Mouse (Mus musculus): ENCODE results near the gene Yap1. TPM values are rescaled to one million over a fixed set of nuclear protein-coding genes. Genes with fewer than 3 reads are reported as not detected.

Gene Yap1
- total RNA-seq, 2 experiments from 2014 or later = 16.1 to 17.5 TPM

DNA sequence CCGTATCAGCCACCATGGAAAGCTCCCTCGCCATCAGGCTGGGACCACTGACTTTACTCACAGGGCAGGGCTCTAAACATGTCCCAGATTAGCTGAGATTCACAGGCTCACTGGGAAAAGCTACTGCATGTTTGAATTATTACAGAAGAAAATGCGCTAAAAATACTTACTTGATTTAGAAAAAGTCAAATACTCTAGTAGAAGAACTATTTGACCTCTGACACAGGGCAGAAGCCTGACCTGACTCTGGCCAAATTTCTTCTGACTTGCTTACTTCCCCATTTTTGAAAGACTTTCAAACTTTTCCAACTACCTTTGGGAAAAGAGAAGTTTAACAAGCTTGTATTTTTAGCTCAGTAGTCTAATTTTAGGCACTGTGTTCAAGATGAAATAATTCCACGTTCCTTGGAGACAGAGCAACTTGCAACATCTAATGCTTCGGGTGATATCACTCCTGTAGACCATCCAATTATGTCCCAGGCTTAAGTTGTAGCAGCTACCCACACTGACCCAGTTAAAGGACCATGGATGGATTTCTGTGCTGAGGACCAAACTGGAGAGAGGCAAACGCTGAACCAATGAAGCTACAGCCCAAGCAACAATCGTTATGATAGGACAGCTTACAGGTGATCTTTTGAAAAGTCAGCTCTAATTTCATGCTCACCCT lies 60.5 kb downstream of the Yap1 start:
- intact Hi-C loops (cut with DNase I) = no loop called here
- no peak for DNase-seq (ENCODE audit: extremely low spot score in 1 of 2, low spot score in 2 of 2)
- no peak for TF ChIP-seq CTCF (IDR thresholded peaks at IDR 0.05)
- no peak overlapping the region for H3K4me3 ChIP-seq
- H3K27ac ChIP-seq = no peak overlapping the region

DNA sequence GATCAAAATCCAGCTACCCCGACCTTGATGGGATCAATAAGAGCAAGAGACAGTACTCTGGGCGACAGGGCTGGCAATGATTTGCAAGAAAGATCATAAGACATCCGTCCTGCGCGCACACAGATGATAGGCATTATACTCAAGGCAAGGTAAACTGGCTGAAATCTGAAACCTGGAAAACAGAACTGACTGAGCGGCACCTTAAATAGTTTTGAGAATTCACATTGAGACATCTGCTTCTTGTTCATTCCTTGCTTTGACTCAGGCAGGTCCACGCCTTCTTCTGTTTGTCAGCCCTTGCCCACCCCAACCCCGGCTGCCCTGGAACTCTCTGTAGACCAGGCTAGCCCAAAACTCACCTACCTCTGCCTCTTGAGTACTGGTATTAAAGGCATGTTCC lies 61.7 kb downstream of the Yap1 start:
- intact Hi-C loops (cut with DNase I) = no loop called here
- TF ChIP-seq CTCF (IDR thresholded peaks at IDR 0.05) = no peak
- no peak overlapping the region for H3K27ac ChIP-seq
- no peak overlapping the region for H3K4me3 ChIP-seq
- DNase-seq (ENCODE audit: extremely low spot score in 1 of 2, low spot score in 2 of 2) = no peak

DNA sequence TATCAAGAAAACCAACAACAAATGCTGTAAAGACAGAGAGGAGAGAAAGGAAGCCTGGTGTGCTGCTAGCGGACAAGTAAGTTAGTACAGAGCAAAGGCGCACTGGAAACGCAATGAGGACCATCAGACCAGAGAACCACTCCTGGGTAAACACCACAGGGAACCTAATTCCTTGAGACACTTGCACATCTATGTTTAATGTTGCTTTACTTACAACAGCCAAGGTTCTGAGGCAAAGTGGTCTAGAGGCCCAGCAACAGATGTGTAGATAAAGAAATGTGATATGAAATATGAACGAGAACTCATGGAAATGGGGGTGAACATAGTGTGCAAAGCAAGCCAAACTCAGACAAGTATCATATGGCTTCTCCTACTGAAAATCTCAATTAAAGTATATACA lies 64.3 kb downstream of the Yap1 start:
- no peak for TF ChIP-seq CTCF (IDR thresholded peaks at IDR 0.05)
- intact Hi-C loops (cut with DNase I) = no loop called here
- no peak overlapping the region for H3K27ac ChIP-seq
- H3K4me3 ChIP-seq = no peak overlapping the region
- no peak for DNase-seq (ENCODE audit: extremely low spot score in 1 of 2, low spot score in 2 of 2)

DNA sequence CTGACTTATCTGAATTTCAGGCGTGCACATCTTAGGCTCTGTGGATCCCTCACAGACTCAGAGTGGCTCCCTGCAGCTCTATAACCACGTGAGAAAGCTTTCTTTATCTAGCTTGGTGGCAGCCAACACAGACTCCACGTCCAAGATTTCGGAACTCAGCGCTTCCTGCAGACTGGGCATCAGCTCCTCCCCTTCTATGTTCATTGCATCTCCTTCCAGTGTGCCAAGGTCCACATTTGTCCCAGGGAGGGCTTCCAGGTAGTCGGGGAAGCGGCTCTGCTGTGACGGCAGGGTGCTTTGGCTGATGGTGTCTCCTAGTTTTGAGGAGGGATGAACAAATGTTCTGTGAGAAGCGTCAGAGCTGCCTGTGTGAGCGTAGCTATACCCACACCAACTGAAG lies 70.0 kb downstream of the Yap1 start:
- DNase-seq (ENCODE audit: extremely low spot score in 1 of 2, low spot score in 2 of 2) = peak in 1 of 2 experiments; percentile 19
- intact Hi-C loops (cut with DNase I) = no loop called here
- Histone ChIP-seq H3K4me3 (peak overlapping the region; percentile 3; the same call in 1 of the 2 replicates), H3K27ac (peak overlapping the region; percentile 68)
- TF ChIP-seq CTCF (IDR thresholded peaks at IDR 0.05) = no peak

DNA sequence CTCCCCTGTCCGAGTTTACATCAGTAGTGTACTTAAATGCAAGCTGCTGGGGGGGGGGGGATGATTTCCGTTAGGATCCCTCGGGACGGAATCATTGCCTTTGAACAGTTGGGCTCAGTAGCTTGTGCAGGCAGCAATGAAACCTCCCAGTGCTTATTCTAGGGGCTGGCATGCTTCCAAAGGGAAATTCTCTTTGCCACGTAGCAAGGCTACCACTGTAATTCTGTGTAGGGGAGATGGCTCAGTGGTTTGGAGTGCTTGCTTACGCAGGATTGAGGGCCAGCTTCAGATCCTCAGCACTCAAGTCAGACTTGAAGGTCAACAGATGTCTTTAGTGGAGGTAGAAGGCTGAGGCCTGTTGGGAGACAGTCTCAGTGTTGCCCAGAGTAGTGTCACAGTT lies 74.8 kb downstream of the Yap1 start:
- Histone ChIP-seq H3K4me3 (no peak overlapping the region), H3K27ac (no peak overlapping the region)
- no peak for DNase-seq (ENCODE audit: extremely low spot score in 1 of 2, low spot score in 2 of 2)
- intact Hi-C loops (cut with DNase I) = no loop called here
- TF ChIP-seq CTCF (IDR thresholded peaks at IDR 0.05) = no peak

DNA sequence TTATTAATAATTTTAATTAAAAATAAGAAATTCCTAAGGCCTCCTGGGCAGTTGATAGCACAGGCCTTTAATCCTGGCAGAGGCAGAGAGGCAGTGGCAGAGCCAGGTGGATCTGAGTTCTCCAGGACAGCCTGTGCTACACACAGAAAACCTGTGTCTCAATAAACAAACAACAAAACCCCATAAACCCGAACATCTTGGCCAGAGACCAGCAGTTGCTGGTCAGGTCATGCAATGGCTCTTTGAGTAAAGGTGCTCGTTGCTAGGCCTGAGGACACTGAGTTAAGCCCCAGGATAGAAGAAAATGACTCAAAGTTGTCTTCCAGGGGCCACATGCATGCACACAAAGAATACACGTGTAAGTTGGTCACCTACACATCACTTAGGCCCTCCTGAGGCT lies 75.5 kb downstream of the Yap1 start:
- TF ChIP-seq CTCF (IDR thresholded peaks at IDR 0.05) = no peak
- no peak overlapping the region for H3K27ac ChIP-seq
- no peak for DNase-seq (ENCODE audit: extremely low spot score in 1 of 2, low spot score in 2 of 2)
- intact Hi-C loops (cut with DNase I) = no loop called here
- H3K4me3 ChIP-seq = no peak overlapping the region

DNA sequence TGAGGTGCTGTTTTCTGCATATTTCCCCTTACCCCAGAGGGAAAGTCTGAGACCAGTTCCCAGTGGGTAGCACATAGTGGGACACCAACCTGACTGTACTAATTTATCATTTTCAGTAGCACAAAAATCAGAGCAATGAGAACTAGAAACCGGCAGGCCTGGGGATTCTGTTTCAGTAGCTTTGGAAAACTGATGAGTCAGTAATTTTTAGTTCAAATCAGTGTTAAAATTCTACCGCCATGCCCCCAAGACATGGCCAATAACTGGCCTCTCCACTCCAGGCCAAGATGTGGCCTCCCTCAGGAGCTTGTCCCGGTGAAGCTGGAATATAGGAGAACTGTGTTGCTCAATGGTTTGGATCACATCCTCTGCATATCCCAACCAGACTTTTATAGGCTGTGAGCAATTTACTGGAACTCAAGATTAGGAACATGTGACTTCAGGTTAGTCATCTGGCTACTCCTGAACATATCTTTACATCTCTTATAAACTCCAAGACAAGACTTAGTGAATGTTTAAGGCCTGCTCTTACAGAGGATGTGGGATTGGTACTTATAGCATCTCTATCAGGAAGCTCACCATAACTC lies 76.1 kb downstream of the Yap1 start:
- Histone ChIP-seq H3K4me3 (no peak overlapping the region), H3K27ac (no peak overlapping the region)
- DNase-seq (ENCODE audit: extremely low spot score in 1 of 2, low spot score in 2 of 2) = no peak
- TF ChIP-seq CTCF (IDR thresholded peaks at IDR 0.05) = no peak
- intact Hi-C loops (cut with DNase I) = no loop called here

DNA sequence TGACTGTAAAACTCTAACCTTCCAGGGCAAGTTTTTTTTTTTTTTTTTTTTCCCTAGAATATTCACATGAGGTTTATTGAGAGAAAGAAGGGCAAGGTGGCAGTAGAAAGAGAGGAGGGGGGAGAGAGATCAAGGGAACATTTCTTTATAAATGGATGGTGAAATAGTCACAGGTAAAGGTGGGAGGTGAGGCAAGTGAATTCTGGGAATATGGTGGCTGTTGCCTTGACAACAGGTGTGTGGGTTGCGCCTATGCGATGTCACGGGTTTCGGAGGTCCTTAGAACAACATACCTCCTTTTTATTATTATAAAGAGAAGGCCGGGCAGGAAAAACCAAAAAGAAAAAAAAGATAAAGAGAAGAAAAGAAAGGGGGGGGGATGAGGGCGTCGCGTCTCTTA lies 89.5 kb downstream of the Yap1 start:
- no peak for TF ChIP-seq CTCF (IDR thresholded peaks at IDR 0.05)
- no peak overlapping the region for H3K27ac ChIP-seq
- H3K4me3 ChIP-seq = no peak overlapping the region
- DNase-seq (ENCODE audit: extremely low spot score in 1 of 2, low spot score in 2 of 2) = no peak
- intact Hi-C loops (cut with DNase I) = no loop called here

DNA sequence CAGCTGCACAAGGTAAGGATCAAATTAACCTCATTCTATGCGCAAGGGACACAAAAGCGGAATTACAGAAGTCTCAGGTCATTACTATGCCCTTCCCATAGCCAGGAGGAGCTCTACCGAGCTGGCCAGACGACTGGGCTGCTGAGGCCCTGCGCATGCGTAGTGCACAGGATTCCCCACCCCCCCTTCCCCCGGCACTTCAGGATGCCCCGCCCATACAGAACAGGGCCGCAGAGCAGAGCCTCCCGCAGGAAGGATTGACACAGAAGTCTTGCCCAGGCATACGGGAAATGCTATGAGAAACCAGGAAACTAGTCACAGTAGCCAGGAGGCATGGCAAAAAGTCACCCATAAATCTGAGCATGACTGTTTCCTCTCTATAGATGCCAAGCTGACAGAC lies 89.9 kb downstream of the Yap1 start:
- no peak overlapping the region for H3K27ac ChIP-seq
- intact Hi-C loops (cut with DNase I) = no loop called here
- TF ChIP-seq CTCF (IDR thresholded peaks at IDR 0.05) = peak; percentile 12; the same call in 1 of the 2 replicates
- 0 out of 2 replicates have a peak overlapping the region, but pooled peaks have one; percentile 18 for H3K4me3 ChIP-seq
- peak in 1 of 2 experiments; percentile 18 for DNase-seq (ENCODE audit: extremely low spot score in 1 of 2, low spot score in 2 of 2)

DNA sequence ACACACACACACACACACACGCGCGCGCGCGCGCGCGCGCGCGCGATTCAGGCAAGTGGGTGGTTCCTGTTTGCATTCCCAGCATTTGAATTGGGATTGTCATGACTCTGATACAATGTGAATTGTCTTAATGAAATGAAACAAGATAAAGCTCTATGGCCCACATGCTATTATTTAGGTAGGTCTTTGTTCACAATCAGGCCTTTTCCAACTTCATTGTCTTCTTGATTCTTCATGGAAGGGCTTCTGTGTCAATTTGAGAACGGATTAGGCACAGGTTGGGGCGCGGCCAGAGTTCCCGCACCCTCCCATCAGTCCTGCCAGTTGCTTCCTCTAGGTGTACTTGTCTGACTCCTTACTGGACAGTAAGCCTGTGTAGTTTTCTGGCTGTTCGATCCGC lies 90.4 kb downstream of the Yap1 start:
- H3K4me3 ChIP-seq = 0 out of 2 replicates have a peak overlapping the region, but pooled peaks have one; percentile 18
- DNase-seq (ENCODE audit: extremely low spot score in 1 of 2, low spot score in 2 of 2) = no peak
- TF ChIP-seq CTCF (IDR thresholded peaks at IDR 0.05) = no peak
- intact Hi-C loops (cut with DNase I) = no loop called here
- H3K27ac ChIP-seq = no peak overlapping the region

DNA sequence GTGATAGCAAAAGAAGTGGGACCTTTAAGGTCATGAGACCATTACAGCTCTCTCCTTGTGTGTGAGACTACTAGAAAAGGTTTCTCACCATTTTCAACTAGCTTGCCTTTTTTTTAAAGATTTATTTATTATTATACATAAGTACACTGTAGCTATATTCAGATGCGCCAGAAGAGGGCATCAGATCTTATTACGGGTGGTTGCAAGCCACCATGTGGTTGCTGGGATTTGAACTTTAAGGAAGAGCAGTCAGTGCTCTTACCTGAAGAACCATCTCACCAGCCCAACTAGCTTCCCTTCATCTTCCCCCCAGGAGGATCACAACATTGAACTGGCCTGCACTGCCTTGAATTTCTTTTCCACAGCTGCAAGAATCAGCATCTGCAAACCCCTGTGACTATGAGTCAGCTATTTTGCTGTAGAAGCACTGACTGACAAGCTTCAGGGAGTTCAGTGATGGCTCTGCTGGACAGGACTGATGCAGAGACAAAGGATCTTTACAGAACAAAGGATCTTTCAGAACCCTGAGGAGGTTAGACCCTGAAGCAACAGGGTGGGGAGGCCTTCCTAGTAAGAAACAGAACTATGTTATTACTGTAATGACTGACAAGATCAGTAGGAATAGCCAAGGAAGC lies 96.9 kb downstream of the Yap1 start:
- Histone ChIP-seq H3K27ac (no peak overlapping the region), H3K4me3 (no peak overlapping the region)
- TF ChIP-seq CTCF (IDR thresholded peaks at IDR 0.05) = no peak; the same call in 1 of the 2 replicates
- intact Hi-C loops (cut with DNase I) = loop anchor here (10.0 kb wide), 1 partner anchor 297 kb away; no protein-coding TSS in a partner anchor
- no peak for DNase-seq (ENCODE audit: extremely low spot score in 1 of 2, low spot score in 2 of 2)

DNA sequence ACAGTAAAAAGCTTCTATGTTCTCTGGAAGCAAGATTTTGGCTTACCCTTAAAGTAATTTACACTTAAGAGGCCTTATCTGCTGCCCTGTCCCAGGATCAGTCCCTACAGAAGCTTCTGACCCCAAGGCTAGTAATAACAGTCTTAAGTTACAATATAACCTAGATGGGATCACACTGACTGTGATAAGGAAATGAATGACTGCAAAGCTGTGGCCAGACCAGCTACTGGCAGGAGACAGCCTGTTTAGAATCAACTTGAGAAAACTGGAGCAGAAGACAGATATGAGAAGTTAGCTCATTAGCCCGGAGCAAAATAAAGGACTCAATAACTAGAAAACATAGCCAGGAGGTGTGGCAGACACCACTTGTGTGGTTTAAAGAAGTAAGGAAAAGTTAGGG lies 97.8 kb downstream of the Yap1 start:
- Histone ChIP-seq H3K27ac (no peak overlapping the region), H3K4me3 (no peak overlapping the region)
- TF ChIP-seq CTCF (IDR thresholded peaks at IDR 0.05) = no peak
- intact Hi-C loops (cut with DNase I) = loop anchor here (10.0 kb wide), 1 partner anchor 298 kb away; no protein-coding TSS in a partner anchor
- no peak for DNase-seq (ENCODE audit: extremely low spot score in 1 of 2, low spot score in 2 of 2)
